Mouse (Mus musculus): ENCODE data around the gene Gm10666. TPM values are rescaled to one million over a fixed set of nuclear protein-coding genes. Genes with fewer than 3 reads are reported as not detected.
"Not testable (repeated sequence)": the region's sequence is repeated elsewhere in the genome, so short reads cannot be mapped to it uniquely, and the experiment has no call there.

Gm10666 gene
- not detected in 2 replicates for polyA plus RNA-seq (2015; fragmentation: Nextera tagmentation; extraction: Ambion mirVana)

DNA sequence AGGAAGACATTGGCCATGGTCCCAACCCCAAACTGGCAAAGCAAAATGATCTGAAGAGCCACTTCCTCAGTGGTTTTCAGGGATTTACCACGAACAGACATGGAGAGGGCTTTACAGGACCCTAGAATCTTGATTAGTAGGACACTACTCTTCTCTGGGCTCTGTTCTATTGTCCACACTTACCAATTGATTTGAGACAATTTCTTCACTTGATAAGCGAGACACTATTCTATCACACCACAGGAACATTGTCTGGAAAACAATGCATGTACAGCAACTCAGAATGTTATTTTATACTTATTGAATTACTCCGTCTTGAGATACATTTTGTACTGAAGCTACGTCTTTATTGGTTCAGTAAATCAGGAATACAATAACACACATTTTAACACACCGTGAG lies at the start of gene Gm10666:
Gene Gm10666, minus strand, starts transcription at position 101 of the 400 bp plus-strand sequence.
- ATAC-seq (replicated peaks); H3K36me3 ChIP-seq (replicated peaks): not testable (repeated sequence)

GRCm38 (mm10) chr7:22163935-22164334 lies 29.4 kb upstream of the Gm10666 start, which contains the start of gene Vmn1r142:
TSS of gene Vmn1r142 (minus strand) at chr7:22164035.
- not testable (repeated sequence) for H3K4me3 ChIP-seq; H3K36me3 ChIP-seq (replicated peaks); H3K27me3 ChIP-seq (replicated peaks); H3K27ac ChIP-seq; ATAC-seq (replicated peaks); H3K4me1 ChIP-seq; H3K9me3 ChIP-seq; H3K4me2 ChIP-seq; H3K9ac ChIP-seq
- no CpG with 5 or more reads among the region's 3 CpGs for WGBS

More for the DNA sequence above, at the start of gene Gm10666:
- not testable (repeated sequence) for H3K9ac ChIP-seq; H3K27me3 ChIP-seq (replicated peaks); H3K9me3 ChIP-seq; H3K27ac ChIP-seq; H3K4me3 ChIP-seq; H3K4me1 ChIP-seq; H3K4me2 ChIP-seq
- WGBS: no CpG with 5 or more reads among the region's 5 CpGs

DNA sequence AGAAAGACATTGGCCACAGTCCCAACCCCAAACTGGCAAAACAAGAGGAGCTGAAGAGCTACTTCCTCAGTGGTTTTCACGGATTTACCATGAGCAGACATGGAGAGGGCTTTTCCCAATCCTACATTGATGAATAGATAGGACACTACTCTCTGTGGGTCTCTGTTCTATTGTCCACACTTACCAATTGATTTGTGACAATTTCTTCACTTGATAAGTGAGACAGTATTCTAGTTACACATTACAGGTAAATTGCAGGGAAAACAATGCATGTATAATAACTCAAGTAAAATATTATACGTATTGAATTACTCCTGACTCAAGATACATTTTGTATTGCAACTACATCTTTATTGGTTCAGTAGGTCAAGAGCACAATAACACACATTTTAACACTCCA lies 16.4 kb downstream of the Gm10666 start, which contains the start of gene Gm16451:
Gene Gm16451, minus strand, starts transcription at position 101 of the 400 bp plus-strand sequence.
- not testable (repeated sequence) for H3K9me3 ChIP-seq; H3K4me2 ChIP-seq; H3K4me3 ChIP-seq; H3K36me3 ChIP-seq (replicated peaks); H3K9ac ChIP-seq; H3K4me1 ChIP-seq; H3K27me3 ChIP-seq (replicated peaks); ATAC-seq (replicated peaks); H3K27ac ChIP-seq
- WGBS: no CpG with 5 or more reads among the region's 2 CpGs

Other genes with a start within 250 kb of the Gm10666 start
- not detected in 2 replicates for gene Gm5891, start 213.4 kb downstream of the Gm10666 start, polyA plus RNA-seq (2015; fragmentation: Nextera tagmentation; extraction: Ambion mirVana)
- gene Vmn1r137, start 140.2 kb downstream of the Gm10666 start, polyA plus RNA-seq (2015; fragmentation: Nextera tagmentation; extraction: Ambion mirVana): not detected in 2 replicates
- gene Vmn1r138, start 105.8 kb downstream of the Gm10666 start, polyA plus RNA-seq (2015; fragmentation: Nextera tagmentation; extraction: Ambion mirVana): not detected in 2 replicates
- gene Gm6176, start 78.4 kb downstream of the Gm10666 start, polyA plus RNA-seq (2015; fragmentation: Nextera tagmentation; extraction: Ambion mirVana): not detected in 2 replicates
- not detected in 2 replicates for gene Vmn1r139, start 65.7 kb downstream of the Gm10666 start, polyA plus RNA-seq (2015; fragmentation: Nextera tagmentation; extraction: Ambion mirVana)
- not detected in 2 replicates for gene Gm16451, start 16.5 kb downstream of the Gm10666 start, polyA plus RNA-seq (2015; fragmentation: Nextera tagmentation; extraction: Ambion mirVana)
- not detected in 2 replicates for gene Vmn1r142, start 29.3 kb upstream of the Gm10666 start, polyA plus RNA-seq (2015; fragmentation: Nextera tagmentation; extraction: Ambion mirVana)
- gene Vmn1r143, start 54.6 kb upstream of the Gm10666 start, polyA plus RNA-seq (2015; fragmentation: Nextera tagmentation; extraction: Ambion mirVana): not detected in 2 replicates
- gene Gm8653, start 66.5 kb upstream of the Gm10666 start, polyA plus RNA-seq (2015; fragmentation: Nextera tagmentation; extraction: Ambion mirVana): not detected in 2 replicates
- gene Gm8453, start 94.7 kb upstream of the Gm10666 start, polyA plus RNA-seq (2015; fragmentation: Nextera tagmentation; extraction: Ambion mirVana): not detected in 2 replicates
- not detected in 2 replicates for gene Gm4187, start 195.0 kb upstream of the Gm10666 start, polyA plus RNA-seq (2015; fragmentation: Nextera tagmentation; extraction: Ambion mirVana)
- gene Gm8660, start 236.3 kb upstream of the Gm10666 start, polyA plus RNA-seq (2015; fragmentation: Nextera tagmentation; extraction: Ambion mirVana): not detected in 2 replicates